Mouse (Mus musculus) neural tube, embryonic 12.5 days (tissue): ENCODE results near the gene Lfng. TPM values are rescaled to one million over a fixed set of nuclear protein-coding genes. Genes with fewer than 3 reads are reported as not detected.
A peak's percentile ranks its signal among the peaks of the same experiment; 100 is the strongest.

Experiments used
- ATAC-seq: fragments of 200-750 bp; cut with Nextera tagmentation; 2 replicates; pipeline ENCODE4 v1.8.0; 2017; ENCODE audit warnings: low read depth, mild to moderate bottlenecking, moderate TSS enrichment, moderate library complexity; ENCODE audit not compliant: low FRiP score
- H3K27ac ChIP-seq: fragments of 300-500 bp; sonication (generic); 2 replicates; pipeline ENCODE4 v1.5.1; 2016
- H3K27me3 ChIP-seq: fragments of 300-500 bp; sonication (generic); replicated peaks from 2 replicates; pipeline ENCODE4 v1.6.1; 2016; ENCODE audit warnings: mild to moderate bottlenecking
- H3K36me3 ChIP-seq: fragments of 300-500 bp; sonication (generic); 2 replicates; pipeline ENCODE4 v1.6.1; 2016; ENCODE audit warnings: mild to moderate bottlenecking
- H3K4me1 ChIP-seq: fragments of 300-500 bp; sonication (generic); 2 replicates; pipeline ENCODE4 v1.6.1; 2016
- H3K4me2 ChIP-seq: fragments of 300-500 bp; sonication (generic); replicated peaks from 2 replicates; pipeline ENCODE4 v1.6.1; 2016; ENCODE audit warnings: mild to moderate bottlenecking
- H3K4me3 ChIP-seq: fragments of 300-500 bp; sonication (generic); 2 replicates; pipeline ENCODE4 v1.5.1; 2016
- H3K9ac ChIP-seq: fragments of 300-500 bp; sonication (generic); 2 replicates; pipeline ENCODE4 v1.6.1; 2016; ENCODE audit warnings: mild to moderate bottlenecking
- H3K9me3 ChIP-seq: fragments of 300-500 bp; sonication (generic); 2 replicates; pipeline ENCODE4 v1.6.1; 2016; ENCODE audit warnings: mild to moderate bottlenecking
- WGBS: fragments of 180-500 bp; shearing (Covaris S2); methylation state at CpG from one replicate; pipeline ENCODE4 v1.1.7; 2016; 5-methylcytosine and 5-hydroxymethylcytosine counted together
- polyA plus RNA-seq: library from polyadenylated mRNA; unstranded; fragments of >200 nt; fragmentation: Nextera tagmentation; extraction: Ambion mirVana; gene quantifications from 2 replicates; pipeline ENCODE4 v1.2.1, GENCODE M21; 2016

Lfng gene
- polyA plus RNA-seq, 1 experiment from 2014 or later = 30.5 TPM

DNA sequence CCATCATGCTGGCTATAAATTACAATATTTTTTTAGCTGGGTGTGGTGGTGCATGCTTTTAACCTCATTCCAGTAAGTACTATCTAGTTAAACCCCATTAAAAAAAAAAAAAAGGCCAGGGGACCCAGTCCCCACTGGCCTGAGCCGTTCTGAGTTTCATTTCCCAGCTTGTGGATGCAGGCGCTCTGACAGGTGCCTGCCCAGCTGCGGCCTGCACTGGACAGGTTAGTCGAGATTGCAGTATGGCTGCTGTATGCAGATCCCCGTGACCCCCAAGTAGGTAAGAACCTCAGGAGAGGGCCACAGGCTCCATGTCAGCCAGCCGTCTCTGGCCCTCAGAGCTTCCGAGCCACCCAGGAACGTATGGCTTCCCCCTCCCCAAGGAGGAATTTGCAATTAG, 54.3 kb downstream of the Lfng start:
- Histone ChIP-seq H3K27me3 (no peaks in the 10 kb centered on the region), H3K4me2 (no peak overlapping the region), H3K9me3 (no peaks in the 10 kb centered on the region), H3K4me1 (peaks cover 33% of the 10 kb centered on the region), H3K4me3 (no peak overlapping the region), H3K9ac (no peak overlapping the region), H3K27ac (no peak overlapping the region), H3K36me3 (peaks cover 5% of the 10 kb centered on the region; the same call in 1 of the 2 replicates)
- no peak for ATAC-seq
- 82% methylated on average over 8 of the region's 8 CpGs for WGBS

DNA sequence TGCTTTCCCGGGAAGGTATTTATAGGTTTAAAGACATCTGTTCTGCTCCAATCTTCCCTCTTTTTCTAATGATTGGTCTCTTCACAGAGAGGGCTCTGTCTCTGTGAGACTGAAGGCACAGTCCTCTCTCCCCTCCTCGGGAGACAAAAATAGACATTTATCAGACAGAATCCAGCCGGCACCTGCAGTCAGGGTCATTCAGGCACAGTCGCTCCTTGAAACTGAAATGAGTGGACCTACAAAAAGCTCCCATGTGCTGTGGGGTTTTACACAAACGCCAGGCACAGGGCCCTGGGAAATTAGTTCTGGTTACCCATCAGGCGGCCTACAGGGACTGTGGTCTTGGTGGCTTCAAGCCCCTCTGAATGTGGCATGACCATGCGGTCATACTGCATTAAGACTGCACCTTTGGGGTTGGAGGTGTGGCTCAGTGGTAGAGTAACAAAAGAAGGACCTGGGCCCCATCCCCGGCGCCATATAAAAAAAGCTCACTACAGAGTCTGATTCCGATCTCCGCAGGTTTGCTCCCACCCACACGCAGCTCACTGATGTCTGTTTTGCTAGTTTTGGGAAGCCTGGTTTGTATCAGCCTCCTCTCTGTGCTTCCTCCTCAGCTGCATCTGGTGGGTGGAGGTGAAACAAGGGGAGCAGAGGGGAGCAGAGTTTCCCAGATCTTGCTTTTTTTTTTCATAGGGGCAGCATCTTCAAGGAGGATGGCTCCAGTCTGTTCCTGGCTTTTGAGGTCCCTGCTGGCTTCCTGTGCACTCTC, 54.9 kb downstream of the Lfng start:
- Histone ChIP-seq H3K9ac (0 out of 2 replicates have a peak overlapping the region, but pooled peaks have one; percentile 13), H3K27ac (no peak overlapping the region), H3K4me2 (no peak overlapping the region), H3K4me1 (peaks cover 33% of the 10 kb centered on the region), H3K27me3 (no peaks in the 10 kb centered on the region), H3K9me3 (no peaks in the 10 kb centered on the region), H3K36me3 (peaks cover 5% of the 10 kb centered on the region; the same call in 1 of the 2 replicates), H3K4me3 (no peak overlapping the region)
- ATAC-seq = no peak
- 58% methylated on average over 12 of the region's 12 CpGs for WGBS

DNA sequence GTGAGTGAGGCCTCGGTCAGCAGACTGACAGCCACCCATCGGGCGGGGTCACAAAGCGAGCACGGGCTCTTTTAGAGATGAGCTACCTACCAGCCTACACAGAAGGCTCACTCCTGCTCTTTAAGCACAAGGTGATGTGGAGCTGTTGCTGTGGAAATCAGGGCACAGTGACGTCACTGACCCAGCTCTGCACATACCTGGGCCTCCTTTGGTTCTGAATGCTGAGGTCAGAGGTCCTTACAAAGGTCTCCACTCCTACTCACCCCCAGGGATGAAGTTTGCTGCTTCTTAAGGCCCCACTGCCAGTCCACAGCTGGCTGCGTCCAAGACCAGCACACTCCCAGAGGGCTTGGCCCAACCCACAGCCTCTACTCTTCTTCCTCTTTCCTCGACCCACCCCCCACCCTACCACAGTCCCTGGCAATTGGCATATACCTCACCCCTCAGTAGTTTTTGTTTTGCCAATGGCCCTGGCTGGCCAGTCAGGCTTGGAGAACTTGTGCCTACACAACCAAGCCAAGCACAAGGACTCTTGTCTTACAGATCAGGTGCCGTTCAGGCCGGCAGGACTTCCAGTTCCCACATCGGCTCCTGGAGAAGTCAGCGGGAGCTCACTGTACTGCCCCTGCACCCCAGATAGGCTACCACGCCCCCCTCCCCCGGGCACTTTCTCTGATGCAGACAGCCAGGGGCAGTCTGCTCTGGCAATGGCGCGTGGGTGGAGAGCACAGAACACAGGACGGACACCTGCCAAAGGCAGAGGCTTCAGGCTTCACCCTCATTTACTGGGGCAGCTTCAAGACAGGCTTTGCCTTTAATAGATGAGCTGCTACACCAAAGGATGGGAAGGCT, 55.8 kb downstream of the Lfng start:
- peaks cover 33% of the 10 kb centered on the region for H3K4me1 ChIP-seq
- H3K4me3 ChIP-seq = no peak overlapping the region
- H3K9me3 ChIP-seq = no peaks in the 10 kb centered on the region
- H3K27ac ChIP-seq = no peak overlapping the region
- 0 out of 2 replicates have a peak overlapping the region, but pooled peaks have one; percentile 13 for H3K9ac ChIP-seq
- no peaks in the 10 kb centered on the region for H3K27me3 ChIP-seq
- no peak overlapping the region for H3K4me2 ChIP-seq
- H3K36me3 ChIP-seq = peaks cover 5% of the 10 kb centered on the region
- 75% methylated on average over 17 of the region's 17 CpGs for WGBS
- no peak for ATAC-seq

DNA sequence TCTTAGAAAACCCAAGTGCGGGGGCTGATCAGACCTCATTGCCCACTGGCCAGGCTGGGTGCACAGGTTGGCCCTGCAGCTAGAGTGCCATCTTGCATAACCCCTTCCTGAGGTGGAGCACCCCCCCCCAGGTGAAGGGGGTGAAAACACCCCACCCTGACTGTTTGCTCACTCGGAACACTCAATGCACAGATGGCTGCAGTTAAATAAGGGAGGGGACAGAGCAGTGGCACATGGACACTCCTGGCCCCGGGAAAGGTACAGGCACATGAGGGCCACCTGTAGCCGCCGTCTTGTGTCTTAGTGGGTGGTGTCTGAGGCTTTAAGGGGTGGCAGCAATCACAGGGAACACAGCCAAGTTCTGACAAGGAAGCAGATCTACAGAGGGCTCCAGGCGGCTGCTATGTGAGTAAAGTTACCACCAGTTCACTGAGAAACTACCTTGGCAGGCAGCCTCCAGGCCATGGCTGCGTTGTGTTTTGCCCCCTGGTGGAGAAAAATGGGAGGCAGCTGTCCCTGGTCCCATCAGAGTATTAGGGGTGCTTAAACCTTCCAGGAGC, 56.6 kb downstream of the Lfng start:
- Histone ChIP-seq H3K4me3 (no peak overlapping the region), H3K4me2 (no peak overlapping the region), H3K9ac (no peak overlapping the region), H3K27ac (no peak overlapping the region), H3K4me1 (peaks cover 33% of the 10 kb centered on the region), H3K9me3 (no peaks in the 10 kb centered on the region), H3K27me3 (no peaks in the 10 kb centered on the region), H3K36me3 (peaks cover 8% of the 10 kb centered on the region)
- WGBS = 73% methylated on average over 7 of the region's 7 CpGs
- no peak for ATAC-seq

Other genes starting within 250 kb of the Lfng start
- 18.2 and 19.1 TPM in 2 replicates for gene Snx8, start 218.1 kb upstream of the Lfng start, polyA plus RNA-seq
- 167 and 170 TPM in 2 replicates for gene Eif3b, start 188.0 kb upstream of the Lfng start, polyA plus RNA-seq
- 0.06 TPM in 1 of 2 replicates, not detected in the other for gene Gm4869, start 161.7 kb upstream of the Lfng start, polyA plus RNA-seq
- 17.5 and 19.2 TPM in 2 replicates for gene Chst12, start 101.8 kb upstream of the Lfng start, polyA plus RNA-seq
- gene Grifin, start 42.2 kb upstream of the Lfng start, polyA plus RNA-seq = not detected in 2 replicates
- gene Ttyh3, start 41.7 kb downstream of the Lfng start, polyA plus RNA-seq = 79.6 and 83.3 TPM in 2 replicates
- 20.6 and 29.5 TPM in 2 replicates for gene Iqce, start 95.1 kb downstream of the Lfng start, polyA plus RNA-seq
- gene Brat1, start 97.7 kb downstream of the Lfng start, polyA plus RNA-seq = 25.2 TPM in 2 replicates
- 0.91 and 1.5 TPM in 2 replicates for gene Amz1, start 116.8 kb downstream of the Lfng start, polyA plus RNA-seq
- gene Gna12, start 223.1 kb downstream of the Lfng start, polyA plus RNA-seq = 77.6 and 85.3 TPM in 2 replicates